Comparison of ENCODE assay signal across 27 mouse cellular contexts in the genomic region with DNA sequence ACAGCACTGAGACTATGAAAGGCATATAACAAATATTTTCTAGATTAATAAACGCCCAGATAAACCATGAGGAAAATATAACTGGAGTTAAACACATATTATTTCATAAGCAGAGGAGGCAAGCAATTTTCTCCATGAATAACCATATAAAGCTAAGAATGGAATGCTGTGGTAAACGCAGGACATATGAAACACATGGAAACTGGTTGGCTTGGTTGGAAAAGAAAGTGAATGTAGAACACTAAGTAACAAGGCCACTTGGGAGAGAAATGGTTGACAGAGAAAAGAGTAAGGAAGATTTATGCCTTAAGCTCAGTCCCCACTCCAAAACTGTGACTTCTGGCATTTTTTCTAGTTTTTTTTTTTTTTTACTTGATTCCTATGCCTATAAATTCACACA.
"Had no signal": no experiment of that assay in that cellular context is flagged by ENCODE, and none has a peak within 500 bp of the region (broad histone marks: within the 10 kb centered on the region; RNA-seq: fewer than 3 reads in every experiment).

No protein-coding gene starts in this region.

- H3K27me3 ChIP-seq: heart, embryonic 12.5 days; hindbrain, embryonic 13.5 days; intestine, embryonic 15.5 days; kidney, embryonic 15.5 days; limb, embryonic 12.5 days; liver, embryonic 13.5 days; liver, embryonic 15.5 days had no signal

- H3K27ac ChIP-seq: gastrocnemius, adult 2 months; heart, embryonic 10.5 days; hindbrain, embryonic 10.5 days; hindbrain, embryonic 13.5 days; intestine, embryonic 15.5 days; kidney, embryonic 15.5 days; limb, embryonic 10.5 days; limb, embryonic 12.5 days; liver, embryonic 13.5 days; liver, embryonic 15.5 days had no signal

- H3K4me1 ChIP-seq: heart, embryonic 10.5 days; heart, embryonic 12.5 days; hindbrain, embryonic 10.5 days; hindbrain, embryonic 13.5 days; intestine, embryonic 15.5 days; kidney, embryonic 15.5 days; limb, embryonic 10.5 days; limb, embryonic 12.5 days; liver, embryonic 13.5 days; liver, embryonic 15.5 days had no signal

- H3K36me3 ChIP-seq: heart, embryonic 10.5 days; heart, embryonic 12.5 days; hindbrain, embryonic 10.5 days; hindbrain, embryonic 13.5 days; intestine, embryonic 15.5 days; kidney, embryonic 15.5 days; limb, embryonic 10.5 days; limb, embryonic 12.5 days; liver, embryonic 13.5 days; liver, embryonic 15.5 days had no signal

- DNase-seq: gastrocnemius, adult 2 months; gastrocnemius, postnatal 10 days; gastrocnemius, postnatal 25 days; heart, adult 18-20 months; heart, postnatal 10 days; heart, postnatal 4 days; kidney, adult 11 months; kidney, adult 2 months; kidney, adult 9 months; kidney, postnatal 14 days; kidney, postnatal 36 days; layer of hippocampus, adult 9-11 months; layer of hippocampus, postnatal 36 days; liver; liver, embryonic 13.5 days had no signal

- H3K4me2 ChIP-seq: heart, embryonic 12.5 days; hindbrain, embryonic 13.5 days; intestine, embryonic 15.5 days; kidney, embryonic 15.5 days; limb, embryonic 12.5 days; liver, embryonic 11.5 days; liver, embryonic 13.5 days; liver, embryonic 15.5 days had no signal

- H3K9ac ChIP-seq: heart, embryonic 12.5 days; hindbrain, embryonic 13.5 days; intestine, embryonic 15.5 days; kidney, embryonic 15.5 days; limb, embryonic 12.5 days; liver, embryonic 13.5 days; liver, embryonic 15.5 days had no signal

- ATAC-seq: hindbrain, embryonic 16.5 days; inflammation-experienced regulatory T-cells, adult 6 months had no signal

- H3K9me3 ChIP-seq: heart, embryonic 10.5 days; heart, embryonic 12.5 days; hindbrain, embryonic 10.5 days; hindbrain, embryonic 13.5 days; intestine, embryonic 15.5 days; kidney, embryonic 15.5 days; limb, embryonic 10.5 days; limb, embryonic 12.5 days; liver, embryonic 13.5 days; liver, embryonic 15.5 days had no signal

- H3K4me3 ChIP-seq: gastrocnemius, adult 2 months; heart, embryonic 10.5 days; heart, embryonic 12.5 days; hindbrain, embryonic 10.5 days; hindbrain, embryonic 13.5 days; intestine, embryonic 15.5 days; kidney, embryonic 15.5 days; limb, embryonic 10.5 days; limb, embryonic 12.5 days; liver, embryonic 13.5 days; liver, embryonic 15.5 days had no signal
